Mouse (Mus musculus) ES-E14 (cell line): ENCODE data around the gene Dock6. TPM values are rescaled to one million over a fixed set of nuclear protein-coding genes. Genes with fewer than 3 reads are reported as not detected.

Experiments
- DNase-seq: peaks from one replicate; pipeline ENCODE4 v3.0.0-alpha.2; 2013; ENCODE audit warnings: low read depth, low spot score
- H3K27ac ChIP-seq: 2 replicates; pipeline ENCODE4 v1.5.1; 2012; ENCODE audit warnings: low read depth, mild to moderate bottlenecking, low read length, moderate library complexity, mixed read lengths; ENCODE audit not compliant: poor library complexity, insufficient read depth, severe bottlenecking
- H3K36me3 ChIP-seq: 2 replicates; pipeline ENCODE4 v1.6.1; 2012; ENCODE audit warnings: mild to moderate bottlenecking, low read length, moderate library complexity, mixed read lengths; ENCODE audit not compliant: control insufficient read depth, poor library complexity, insufficient read depth, severe bottlenecking
- H3K4me1 ChIP-seq, 2 experiments: fragments of 150-350 bp in 1 of 2; sonication (generic) in 1 of 2; 2 replicates each; pipeline ENCODE4 v1.6.1; 2012; ENCODE audit warnings: low read length in 2 of 2, mild to moderate bottlenecking in 1 of 2, mixed read lengths in 1 of 2; ENCODE audit not compliant: control insufficient read depth in 2 of 2, insufficient read depth in 2 of 2, poor library complexity in 1 of 2
- H3K4me3 ChIP-seq, 2 experiments: fragments of 150-350 bp in 1 of 2; sonication (generic) in 1 of 2; 2 replicates each; pipeline ENCODE4 v1.5.1; 2012; ENCODE audit warnings: low read length in 2 of 2, low read depth in 1 of 2, mild to moderate bottlenecking in 1 of 2, mixed read lengths in 1 of 2; ENCODE audit not compliant: insufficient read depth in 1 of 2, poor library complexity in 1 of 2, severe bottlenecking in 1 of 2
- H3K9ac ChIP-seq: 2 replicates; pipeline ENCODE4 v1.6.1; 2012; ENCODE audit warnings: low read depth, mild to moderate bottlenecking, low read length, mixed read lengths; ENCODE audit not compliant: poor library complexity, insufficient read depth, severe bottlenecking
- H3K9me3 ChIP-seq: fragments of 150-350 bp; sonication (generic); 2 replicates; pipeline ENCODE4 v1.6.1; 2012; ENCODE audit warnings: low read depth, mild to moderate bottlenecking, low read length; ENCODE audit not compliant: control insufficient read depth, insufficient read depth
- CHD2 ChIP-seq: IDR thresholded peaks from 2 replicates; pipeline ENCODE4 v1.6.1; 2014; ENCODE audit warnings: mild to moderate bottlenecking, low read depth, low read length, inconsistent platforms
- HCFC1 ChIP-seq: IDR thresholded peaks from 2 replicates; pipeline ENCODE4 v1.6.1; 2012; ENCODE audit warnings: low read length, inconsistent platforms, borderline replicate concordance; ENCODE audit not compliant: insufficient read depth
- MAFK ChIP-seq: IDR thresholded peaks from 2 replicates; pipeline ENCODE4 v1.6.1; 2014; ENCODE audit warnings: mild to moderate bottlenecking, low read depth, low read length, inconsistent platforms; ENCODE audit not compliant: insufficient read depth
- ZC3H11A ChIP-seq: IDR thresholded peaks from 2 replicates; pipeline ENCODE4 v1.6.1; 2012; ENCODE audit warnings: low read depth, mild to moderate bottlenecking, inconsistent platforms, low read length, borderline replicate concordance
- ZNF384 ChIP-seq: IDR thresholded peaks from 2 replicates; pipeline ENCODE4 v1.6.1; 2012; ENCODE audit warnings: low read depth, low read length, inconsistent platforms
- in situ Hi-C, 2 experiments: fragments of 600-800 bp; cut with MboI; formaldehyde crosslinking; loops; one replicate each; pipeline ENCODE4 v1.15.1; 2025; ENCODE audit warnings: low sequenced_read_pairs in 2 of 2, inconsistent platforms in 1 of 2; ENCODE audit not compliant: unreplicated experiment in 2 of 2
- total RNA-seq: library from RNA; depleted of rRNA; stranded (reverse); fragments of 300-350 nt; gene quantifications from 2 replicates; pipeline ENCODE4 v1.2.3, GENCODE M21; 2012

Dock6 gene
- total RNA-seq, 1 experiment, result 45.4 TPM

GRCm38 (mm10) chr9:21759718-21760117 lies 92.7 kb downstream of the Dock6 start:
- H3K9ac ChIP-seq, result peak overlapping the region; percentile 93
- peaks cover 16% of the 10 kb centered on the region for H3K36me3 ChIP-seq
- no peak for DNase-seq
- peaks cover 7 to 19% of the 10 kb centered on the region in 2 experiments for H3K4me1 ChIP-seq
- in situ Hi-C loops, result no loop called here
- peak overlapping the region; percentile 89 to 93 for H3K4me3 ChIP-seq
- H3K27ac ChIP-seq, result peak overlapping the region; percentile 59; the same call in 1 of the 2 replicates
- H3K9me3 ChIP-seq, result no peaks in the 10 kb centered on the region
- no peak for TF ChIP-seq CHD2
- no peak for TF ChIP-seq ZNF384
- no peak for TF ChIP-seq HCFC1
- TF ChIP-seq ZC3H11A, result no peak
- TF ChIP-seq MAFK, result no peak

DNA sequence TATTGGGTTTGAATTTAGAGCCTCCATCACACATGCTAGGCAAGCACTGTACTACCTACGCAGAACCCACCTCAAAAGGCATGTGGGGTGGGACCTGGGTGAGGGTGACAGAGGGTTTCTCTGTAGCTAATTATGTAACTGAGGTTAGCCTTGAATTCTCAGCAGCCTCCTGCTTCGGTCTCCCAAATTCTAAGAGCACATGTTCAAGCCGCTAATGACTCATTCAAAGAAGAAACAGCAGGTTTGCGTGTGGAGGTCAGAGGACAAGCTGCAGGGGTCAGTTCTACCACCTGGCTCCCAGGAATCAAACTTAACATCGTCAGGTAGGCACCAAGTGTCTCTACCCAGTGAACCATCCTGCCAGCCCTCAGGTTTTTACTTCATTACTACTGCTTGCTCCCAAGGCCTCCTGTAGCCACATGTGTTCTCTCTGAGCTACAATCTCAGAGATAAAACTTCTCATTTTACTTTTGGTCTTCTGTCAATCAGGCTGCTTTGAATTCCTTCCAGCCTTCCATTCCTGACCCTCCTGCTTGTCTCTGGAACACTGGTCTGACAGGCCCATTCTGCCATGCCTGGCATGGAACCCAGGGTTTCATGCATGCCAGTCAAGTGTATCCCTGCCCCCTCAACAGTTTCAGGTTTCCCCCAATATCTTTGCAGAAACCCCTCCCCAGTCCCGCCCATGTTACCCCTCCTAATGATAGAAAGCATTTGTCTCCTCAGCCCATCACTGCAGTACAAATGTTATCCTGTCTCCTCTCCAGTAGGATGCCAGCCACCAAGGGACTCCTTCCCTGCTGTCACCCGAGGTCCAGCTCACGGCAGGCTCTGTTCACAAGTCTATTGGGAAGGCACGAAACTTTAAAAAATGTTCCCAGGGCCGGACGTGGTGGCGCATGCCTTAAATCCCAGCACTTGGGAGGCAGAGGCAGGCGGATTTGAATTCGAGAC lies 93.6 kb downstream of the Dock6 start:
- no peak overlapping the region for H3K27ac ChIP-seq
- in situ Hi-C loops, result no loop called here
- peaks cover 20% of the 10 kb centered on the region for H3K36me3 ChIP-seq

GRCm38 (mm10) chr9:21754516-21755321 lies 97.7 kb downstream of the Dock6 start:
- DNase-seq, result no peak
- peaks cover 20% of the 10 kb centered on the region for H3K36me3 ChIP-seq
- no peak overlapping the region for H3K9ac ChIP-seq
- in situ Hi-C loops, result no loop called here
- H3K27ac ChIP-seq, result no peak overlapping the region
- H3K4me3 ChIP-seq, result no peak overlapping the region
- peaks cover 2 to 24% of the 10 kb centered on the region in 2 experiments for H3K4me1 ChIP-seq
- no peaks in the 10 kb centered on the region for H3K9me3 ChIP-seq
- TF ChIP-seq MAFK, result no peak
- no peak for TF ChIP-seq ZNF384
- no peak for TF ChIP-seq CHD2
- TF ChIP-seq ZC3H11A, result no peak
- no peak for TF ChIP-seq HCFC1

More for the DNA sequence above, 93.6 kb downstream of the Dock6 start:
- peak overlapping the region; percentile 89 to 93 for H3K4me3 ChIP-seq
- H3K9me3 ChIP-seq, result no peaks in the 10 kb centered on the region
- TF ChIP-seq HCFC1 (no peak), MAFK (no peak), ZC3H11A (no peak), ZNF384 (no peak), CHD2 (no peak)
- DNase-seq, result no peak
- peak overlapping the region; percentile 93; the same call in 1 of the 2 replicates for H3K9ac ChIP-seq
- peaks cover 7 to 19% of the 10 kb centered on the region in 2 experiments for H3K4me1 ChIP-seq

- H3K4me1 ChIP-seq, result peaks cover 2 to 24% of the 10 kb centered on the region in 2 experiments
- in situ Hi-C loops, result no loop called here
- H3K4me3 ChIP-seq, result no peak overlapping the region
- peaks cover 22% of the 10 kb centered on the region for H3K36me3 ChIP-seq
- no peak for DNase-seq
- TF ChIP-seq ZNF384 (no peak), ZC3H11A (no peak), CHD2 (no peak), MAFK (no peak), HCFC1 (no peak)
- H3K9ac ChIP-seq, result no peak overlapping the region
- H3K9me3 ChIP-seq, result no peaks in the 10 kb centered on the region
- no peak overlapping the region for H3K27ac ChIP-seq
These were observed 98.4 kb downstream of the Dock6 start for GRCm38 (mm10) chr9:21754003-21754402.
